Mouse (Mus musculus): ENCODE measurements at regions not wholly inside any gene's neighbourhood (a gene's known extent, or its start where the extent isn't known, plus 50 kb on each side); places are given as distances from the start of the nearest gene placed in this dataset.

GRCm38 (mm10) chr4:87650393-87650792 lies 382.8 kb downstream of the Mllt3 start:
- no peak for TF ChIP-seq CTCF (IDR thresholded peaks at IDR 0.05; ENCODE audit: insufficient read depth, low read length)
- no peak for TF ChIP-seq POLR2A (IDR thresholded peaks at IDR 0.05; ENCODE audit: borderline replicate concordance, extremely low read depth, low read depth, low read length)

Measured in lung, adult 2 months (tissue).